Mouse (Mus musculus) midbrain, embryonic 15.5 days (tissue): ENCODE results near the gene Zbed4. TPM values are rescaled to one million over a fixed set of nuclear protein-coding genes. Genes with fewer than 3 reads are reported as not detected.
"Not testable (repeated sequence)": the region's sequence is repeated elsewhere in the genome, so short reads cannot be mapped to it uniquely, and the experiment has no call there.

Experiments
- ATAC-seq: fragments of 200-750 bp; cut with Nextera tagmentation; replicated peaks from 2 replicates; pipeline ENCODE4 v1.8.0; 2017; ENCODE audit warnings: moderate TSS enrichment
- H3K27ac ChIP-seq: fragments of 300-500 bp; sonication (generic); 2 replicates; pipeline ENCODE4 v1.5.1; 2015; ENCODE audit warnings: mild to moderate bottlenecking, inconsistent platforms
- H3K27me3 ChIP-seq: fragments of 300-500 bp; sonication (generic); replicated peaks from 2 replicates; pipeline ENCODE4 v1.6.1; 2015; ENCODE audit warnings: inconsistent platforms
- H3K36me3 ChIP-seq: fragments of 300-500 bp; sonication (generic); replicated peaks from 2 replicates; pipeline ENCODE4 v1.6.1; 2015; ENCODE audit warnings: inconsistent platforms
- H3K4me1 ChIP-seq: fragments of 300-500 bp; sonication (generic); 2 replicates; pipeline ENCODE4 v1.6.1; 2015; ENCODE audit warnings: inconsistent platforms
- H3K4me2 ChIP-seq: fragments of 300-500 bp; sonication (generic); 2 replicates; pipeline ENCODE4 v1.6.1; 2015; ENCODE audit warnings: inconsistent platforms, mild to moderate bottlenecking, moderate library complexity
- H3K4me3 ChIP-seq: fragments of 300-500 bp; sonication (generic); 2 replicates; pipeline ENCODE4 v1.5.1; 2015; ENCODE audit warnings: mild to moderate bottlenecking, inconsistent platforms
- H3K9ac ChIP-seq: fragments of 300-500 bp; sonication (generic); 2 replicates; pipeline ENCODE4 v1.6.1; 2015; ENCODE audit warnings: mild to moderate bottlenecking, inconsistent platforms
- H3K9me3 ChIP-seq: fragments of 300-500 bp; sonication (generic); 2 replicates; pipeline ENCODE4 v1.6.1; 2016; ENCODE audit warnings: inconsistent platforms
- WGBS: fragments of 180-500 bp; shearing (Covaris S2); methylation state at CpG from one replicate; pipeline ENCODE4 v1.1.7; 2015; ENCODE audit warnings: mixed read lengths; 5-methylcytosine and 5-hydroxymethylcytosine counted together
- polyA plus RNA-seq: library from polyadenylated mRNA; unstranded; fragments of >200 nt; fragmentation: Nextera tagmentation; extraction: Ambion mirVana; gene quantifications from 2 replicates; pipeline ENCODE4 v1.2.1, GENCODE M21; 2015

Gene Zbed4
- polyA plus RNA-seq, 1 experiment from 2014 or later, result 17.7 TPM

DNA sequence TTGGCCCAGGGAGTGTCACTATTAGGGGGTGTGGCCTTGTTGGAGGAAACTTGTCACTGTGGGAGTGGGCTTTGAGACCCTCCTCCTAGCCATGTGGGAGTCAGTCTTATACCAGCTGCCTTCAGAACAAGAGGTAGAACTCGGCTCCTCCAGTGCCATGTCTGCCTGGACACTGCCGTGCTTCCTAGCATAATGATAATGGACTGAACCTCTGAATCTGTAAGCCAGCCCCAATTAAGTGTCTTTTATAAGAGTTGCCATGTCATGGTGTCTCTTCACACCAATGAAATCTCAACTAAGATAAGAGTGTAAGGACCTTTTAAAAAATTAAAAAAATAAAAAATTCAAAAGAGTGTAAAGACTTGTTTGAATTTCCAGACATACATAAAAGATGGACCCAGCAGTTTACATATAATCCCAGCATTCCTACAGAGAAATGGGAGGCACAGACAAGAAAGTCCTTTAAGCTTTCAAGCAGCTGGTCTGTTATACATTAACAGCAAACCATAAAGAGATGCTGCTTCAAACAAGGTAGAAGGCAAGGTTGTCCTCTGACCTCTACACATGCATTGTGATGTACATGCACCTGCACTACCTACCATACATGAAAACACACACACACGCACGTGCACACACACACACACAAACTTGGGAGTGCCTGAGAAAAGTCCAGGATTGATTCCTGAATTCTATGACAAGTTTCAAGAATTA lies 40.8 kb downstream of the Zbed4 start:
- H3K27ac ChIP-seq, result no peak overlapping the region
- H3K36me3 ChIP-seq, result no peaks in the 10 kb centered on the region; the same call in 1 of the 2 replicates
- no peak overlapping the region for H3K4me2 ChIP-seq
- ATAC-seq, result no peak
- no peaks in the 10 kb centered on the region for H3K9me3 ChIP-seq
- no peaks in the 10 kb centered on the region for H3K27me3 ChIP-seq
- H3K9ac ChIP-seq, result no peak overlapping the region
- 88% methylated on average over 4 of the region's 4 CpGs for WGBS
- H3K4me3 ChIP-seq, result no peak overlapping the region
- H3K4me1 ChIP-seq, result no peaks in the 10 kb centered on the region

- H3K9ac ChIP-seq, H3K36me3 ChIP-seq, H3K4me1 ChIP-seq, H3K9me3 ChIP-seq, H3K27ac ChIP-seq, H3K27me3 ChIP-seq, H3K4me2 ChIP-seq, ATAC-seq, H3K4me3 ChIP-seq: not testable (repeated sequence)
- 85% methylated on average over 5 of the region's 5 CpGs for WGBS
Measured at GRCm38 (mm10) chr15:88794729-88795128, 43.3 kb downstream of the Zbed4 start.

GRCm38 (mm10) chr15:88799950-88800371 lies 48.5 kb downstream of the Zbed4 start:
- H3K4me3 ChIP-seq, result no peak overlapping the region
- no peaks in the 10 kb centered on the region for H3K4me1 ChIP-seq
- H3K9ac ChIP-seq, result no peak overlapping the region
- H3K4me2 ChIP-seq, result no peak overlapping the region
- no peak for ATAC-seq
- H3K27ac ChIP-seq, result no peak overlapping the region
- no peaks in the 10 kb centered on the region for H3K27me3 ChIP-seq
- 88% methylated on average over 11 of the region's 11 CpGs for WGBS
- no peaks in the 10 kb centered on the region for H3K9me3 ChIP-seq
- H3K36me3 ChIP-seq, result peaks cover 11% of the 10 kb centered on the region; the same call in 1 of the 2 replicates

DNA sequence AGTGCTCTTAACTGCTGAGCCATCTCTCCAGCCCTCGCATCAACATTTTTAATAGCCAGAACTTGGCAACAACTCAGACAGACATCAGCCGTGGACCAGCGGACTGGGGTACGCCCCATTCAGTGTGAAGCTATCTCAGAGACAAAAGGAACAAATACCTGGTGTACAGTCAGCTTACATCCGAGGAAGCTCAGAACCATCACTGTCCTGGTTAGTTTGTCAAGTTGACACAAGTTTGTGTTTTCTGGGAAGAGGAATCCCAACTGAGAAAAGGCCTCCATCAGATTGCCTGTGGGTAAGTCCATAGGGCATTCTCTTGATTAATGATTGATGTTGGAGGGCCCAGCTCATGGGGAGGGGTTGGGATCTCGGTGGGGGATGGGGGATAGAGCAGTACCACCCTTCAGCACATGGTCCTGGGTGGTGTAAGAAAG lies 49.5 kb downstream of the Zbed4 start:
- no peaks in the 10 kb centered on the region for H3K9me3 ChIP-seq
- H3K36me3 ChIP-seq, result peaks cover 20% of the 10 kb centered on the region; the same call in 1 of the 2 replicates
- H3K4me1 ChIP-seq, result no peaks in the 10 kb centered on the region
- no peak overlapping the region for H3K4me2 ChIP-seq
- H3K27me3 ChIP-seq, result no peaks in the 10 kb centered on the region
- H3K4me3 ChIP-seq, result no peak overlapping the region
- H3K9ac ChIP-seq, result no peak overlapping the region
- no peak for ATAC-seq
- WGBS, result 85% methylated on average over 6 of the region's 6 CpGs
- no peak overlapping the region for H3K27ac ChIP-seq

DNA sequence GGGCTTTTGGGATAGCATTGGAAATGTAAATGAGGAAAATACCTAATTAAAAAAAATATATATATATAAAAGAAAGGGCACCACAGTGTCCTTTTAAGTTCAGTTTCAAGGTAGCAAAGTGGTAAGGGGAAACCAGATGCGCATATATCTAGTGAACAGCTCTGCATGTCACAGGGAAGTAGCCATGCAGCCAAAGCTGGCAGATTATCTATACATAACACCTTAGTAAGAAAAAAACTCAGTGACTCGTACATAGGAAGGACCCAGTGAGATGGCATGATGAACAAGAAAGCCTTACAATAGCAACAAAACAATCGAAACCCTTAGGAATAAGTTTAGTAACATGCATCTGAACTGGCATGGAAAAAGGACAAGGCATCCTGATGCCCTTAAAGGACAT lies 50.4 kb downstream of the Zbed4 start:
- no peaks in the 10 kb centered on the region for H3K9me3 ChIP-seq
- H3K27me3 ChIP-seq, result no peaks in the 10 kb centered on the region
- H3K9ac ChIP-seq, result no peak overlapping the region
- no peak for ATAC-seq
- peaks cover 26% of the 10 kb centered on the region; the same call in 1 of the 2 replicates for H3K36me3 ChIP-seq
- H3K4me2 ChIP-seq, result no peak overlapping the region
- no peaks in the 10 kb centered on the region for H3K4me1 ChIP-seq
- WGBS, result 92% methylated on average over 3 of the region's 3 CpGs
- H3K4me3 ChIP-seq, result no peak overlapping the region
- no peak overlapping the region for H3K27ac ChIP-seq

- Histone ChIP-seq H3K4me2 (no peak overlapping the region), H3K27ac (no peak overlapping the region), H3K36me3 (peaks cover 26% of the 10 kb centered on the region; the same call in 1 of the 2 replicates), H3K4me1 (no peaks in the 10 kb centered on the region), H3K9me3 (no peaks in the 10 kb centered on the region), H3K4me3 (no peak overlapping the region), H3K27me3 (no peaks in the 10 kb centered on the region), H3K9ac (no peak overlapping the region)
- no peak for ATAC-seq
- WGBS, result 86% methylated on average over 6 of the region's 6 CpGs
Measured at GRCm38 (mm10) chr15:88802348-88802747, 50.9 kb downstream of the Zbed4 start.

DNA sequence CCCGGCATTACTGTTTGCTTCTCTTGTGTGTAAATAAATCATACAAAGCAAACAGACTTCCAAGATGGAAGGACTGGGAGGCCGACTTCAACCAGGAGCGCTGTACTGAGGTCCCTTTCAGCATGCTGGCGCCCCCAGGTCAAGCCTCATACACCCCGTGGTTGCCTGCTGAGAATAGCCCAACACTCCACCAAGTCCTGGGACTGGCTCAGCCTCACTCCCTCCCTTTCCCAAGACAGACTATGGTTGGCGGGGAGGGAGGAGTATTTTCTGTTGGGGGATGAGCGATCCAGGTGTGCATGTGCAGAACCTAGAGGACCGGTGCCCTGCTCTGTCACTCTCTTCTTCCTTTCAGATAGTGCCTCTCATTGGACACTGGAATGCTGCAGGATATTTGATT lies 56.7 kb downstream of the Zbed4 start:
- Histone ChIP-seq H3K36me3 (peaks cover 22% of the 10 kb centered on the region; the same call in 1 of the 2 replicates), H3K27me3 (no peaks in the 10 kb centered on the region), H3K9me3 (no peaks in the 10 kb centered on the region), H3K9ac (no peak overlapping the region), H3K4me3 (no peak overlapping the region), H3K4me2 (no peak overlapping the region), H3K27ac (no peak overlapping the region), H3K4me1 (no peaks in the 10 kb centered on the region)
- 95% methylated on average over 8 of the region's 8 CpGs for WGBS
- ATAC-seq, result no peak

DNA sequence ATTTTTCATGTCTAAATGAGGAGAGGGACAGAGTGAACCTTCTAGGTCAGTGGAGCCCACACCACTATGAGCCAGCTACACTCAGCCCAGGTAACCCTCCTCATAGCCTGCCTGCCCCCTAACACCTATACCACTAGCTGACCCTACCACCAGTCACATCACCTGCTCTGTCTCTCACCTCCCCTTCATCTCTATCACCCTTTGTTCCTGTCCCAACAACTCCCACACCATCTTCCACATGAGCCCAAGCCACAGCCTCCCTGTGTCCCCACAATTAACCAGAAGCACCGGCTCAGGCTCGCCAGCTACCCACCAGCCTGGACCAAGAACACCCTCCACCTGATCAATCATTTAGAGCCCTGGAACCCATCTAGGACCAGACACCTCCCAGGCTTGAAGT lies 58.9 kb downstream of the Zbed4 start:
- 97% methylated on average over 2 of the region's 2 CpGs for WGBS
- Histone ChIP-seq H3K9ac (no peak overlapping the region), H3K36me3 (peaks cover 12% of the 10 kb centered on the region; the same call in 1 of the 2 replicates)

DNA sequence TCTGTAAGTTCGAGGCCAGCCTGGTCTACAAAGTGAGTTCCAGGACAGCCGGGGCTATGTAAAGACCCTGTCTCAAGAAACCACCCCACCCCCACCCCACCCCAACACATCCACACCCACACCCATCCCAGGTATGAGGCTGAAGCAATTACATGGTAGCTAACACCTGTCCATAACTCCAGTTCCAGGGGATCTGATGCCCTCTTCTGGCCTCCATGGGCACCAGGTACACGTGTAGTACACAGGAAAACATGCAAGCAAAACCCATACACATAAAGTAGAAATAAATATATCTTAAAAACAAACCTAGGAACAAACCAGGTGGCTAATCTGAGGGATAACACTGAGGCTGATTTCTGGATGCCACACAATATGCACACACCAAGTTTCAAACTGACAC lies 61.8 kb downstream of the Zbed4 start:
- WGBS, result 89% methylated on average over 3 of the region's 3 CpGs
- H3K36me3 ChIP-seq, result no peaks in the 10 kb centered on the region; the same call in 1 of the 2 replicates
- H3K27ac ChIP-seq, result no peak overlapping the region
- H3K9me3 ChIP-seq, result no peaks in the 10 kb centered on the region
- no peak for ATAC-seq
- no peaks in the 10 kb centered on the region for H3K27me3 ChIP-seq
- no peak overlapping the region for H3K9ac ChIP-seq
- H3K4me2 ChIP-seq, result no peak overlapping the region
- peaks cover 4% of the 10 kb centered on the region for H3K4me1 ChIP-seq
- H3K4me3 ChIP-seq, result no peak overlapping the region

More for the DNA sequence above, 58.9 kb downstream of the Zbed4 start:
- H3K4me2 ChIP-seq, result no peak overlapping the region
- ATAC-seq, result no peak
- no peaks in the 10 kb centered on the region for H3K9me3 ChIP-seq
- no peak overlapping the region for H3K4me3 ChIP-seq
- no peaks in the 10 kb centered on the region for H3K27me3 ChIP-seq
- H3K27ac ChIP-seq, result no peak overlapping the region
- no peaks in the 10 kb centered on the region for H3K4me1 ChIP-seq

- not testable (repeated sequence) for H3K36me3 ChIP-seq, H3K27me3 ChIP-seq, H3K27ac ChIP-seq, ATAC-seq, H3K4me1 ChIP-seq, H3K9ac ChIP-seq, H3K4me2 ChIP-seq, H3K9me3 ChIP-seq, H3K4me3 ChIP-seq
- whole genome bisulfite sequencing, result 95% methylated on average over 2 of the region's 2 CpGs
Measured at GRCm38 (mm10) chr15:88813873-88814272, 62.4 kb downstream of the Zbed4 start.

- Histone ChIP-seq H3K36me3 (no peaks in the 10 kb centered on the region; the same call in 1 of the 2 replicates), H3K27ac (no peak overlapping the region), H3K9me3 (no peaks in the 10 kb centered on the region), H3K27me3 (no peaks in the 10 kb centered on the region), H3K4me3 (no peak overlapping the region), H3K4me2 (no peak overlapping the region), H3K4me1 (peaks cover 8% of the 10 kb centered on the region), H3K9ac (no peak overlapping the region)
- no peak for ATAC-seq
- WGBS, result 95% methylated on average over 11 of the region's 11 CpGs
Measured at GRCm38 (mm10) chr15:88814411-88815047, 63.1 kb downstream of the Zbed4 start.

GRCm38 (mm10) chr15:88815196-88815700 lies 63.8 kb downstream of the Zbed4 start:
- Histone ChIP-seq H3K4me2 (no peak overlapping the region), H3K27me3 (no peaks in the 10 kb centered on the region), H3K4me3 (no peak overlapping the region), H3K9me3 (no peaks in the 10 kb centered on the region), H3K4me1 (peaks cover 12% of the 10 kb centered on the region), H3K9ac (no peak overlapping the region), H3K27ac (no peak overlapping the region), H3K36me3 (no peaks in the 10 kb centered on the region; the same call in 1 of the 2 replicates)
- 94% methylated on average over 6 of the region's 6 CpGs for WGBS
- ATAC-seq, result no peak
